Mouse (Mus musculus): Measurements from ENCODE around the gene Gm20716.

DNA sequence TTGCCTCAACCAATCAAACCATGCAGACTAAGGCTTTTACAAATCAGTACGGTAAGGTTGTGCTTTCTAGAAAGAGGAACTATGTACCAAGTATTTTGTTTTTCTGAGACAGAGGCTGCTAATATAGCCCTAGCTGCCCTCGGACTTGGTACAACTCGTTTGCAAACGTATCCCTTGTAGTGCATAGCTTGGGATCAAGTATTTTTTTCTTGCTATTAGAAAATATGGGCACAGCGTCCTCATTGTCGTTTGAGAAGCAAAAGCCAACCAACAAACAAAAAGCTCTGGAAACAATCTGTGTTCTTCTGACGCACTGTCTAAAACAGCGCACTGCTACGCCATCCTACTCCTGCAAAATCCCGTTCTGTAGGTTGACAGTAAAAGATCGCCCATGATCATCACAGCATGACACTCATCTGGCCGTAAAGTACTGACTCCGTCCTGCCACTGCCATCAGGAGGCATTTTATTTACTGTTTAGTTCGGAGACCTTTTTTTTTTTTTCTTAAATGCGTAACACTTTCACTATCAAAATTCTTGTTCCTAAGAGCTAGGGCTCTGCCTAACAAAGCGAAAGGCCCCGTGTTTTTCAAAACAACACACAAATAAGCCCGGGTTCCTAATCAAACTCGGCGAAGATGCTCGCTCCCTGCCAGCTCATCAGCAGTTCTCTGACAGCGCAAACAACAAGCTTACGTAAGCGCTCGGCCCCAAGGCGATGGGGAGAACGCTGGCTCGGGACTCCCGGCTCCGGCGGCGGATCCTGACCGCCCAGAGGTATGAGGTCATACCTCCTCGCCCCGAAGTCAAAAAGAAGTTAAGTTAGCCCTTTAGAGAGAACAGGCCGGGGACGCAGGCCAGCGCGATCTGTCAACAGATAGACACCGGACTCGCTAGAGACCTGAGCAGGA is 793 bp downstream of the Gm20716 start:
- no peak for TF ChIP-seq CTCF (IDR thresholded peaks at IDR 0.05; ENCODE audit: extremely low read depth, insufficient read length, insufficient replicate concordance, low read depth, low read length)
- TF ChIP-seq POLR2A (IDR thresholded peaks at IDR 0.05; ENCODE audit: low read depth, low read length): no peak
